Mouse (Mus musculus) ES-Bruce4 (cell line): Measurements from ENCODE around the gene Mtrf1.

Experiments used
- CTCF ChIP-seq: IDR thresholded peaks from one replicate; pipeline ENCODE4 v1.8.1; 2011; ENCODE audit warnings: low read depth, low read length
- POLR2A ChIP-seq: IDR thresholded peaks from one replicate; pipeline ENCODE4 v1.8.1; 2011; ENCODE audit warnings: low read length; ENCODE audit not compliant: insufficient read depth

- TF ChIP-seq CTCF: no peak
- no peak for TF ChIP-seq POLR2A
Measured at GRCm38 (mm10) chr14:79393289-79393688, 4.3 kb upstream of the Mtrf1 start.
